Mouse (Mus musculus): ENCODE measurements around the gene Rad23a. TPM values are rescaled to one million over a fixed set of nuclear protein-coding genes. Genes with fewer than 3 reads are reported as not detected.

Gene Rad23a
- polyA plus RNA-seq, 1 experiment from 2014 or later: 86.5 TPM

GRCm38 (mm10) chr8:84786801-84787467, 53.5 kb downstream of the Rad23a start:
- ATAC-seq: no peak
- Histone ChIP-seq H3K36me3 (ENCODE audit: control insufficient read depth, insufficient read depth) (no peaks in the 10 kb centered on the region), H3K4me3 (replicated peaks; ENCODE audit: low read length) (peak overlapping the region; percentile 13; the same call in 1 of the 2 replicates), H3K27me3 (replicated peaks; ENCODE audit: control insufficient read depth, insufficient read depth, low read length) (peaks cover 5% of the 10 kb centered on the region), H3K4me1 (replicated peaks; ENCODE audit: control insufficient read depth, insufficient read depth, low read length) (peaks cover 73% of the 10 kb centered on the region), H3K9me3 (ENCODE audit: control insufficient read depth, low read length) (no peaks in the 10 kb centered on the region), H3K4me2 (ENCODE audit: low read length) (peak overlapping the region; percentile 61), H3K9ac (replicated peaks; ENCODE audit: low read depth, low read length) (peak overlapping the region; percentile 53), H3K27ac (ENCODE audit: low read length) (peak overlapping the region; percentile 93)
- 20% methylated on average over 11 of the region's 11 CpGs for WGBS

GRCm38 (mm10) chr8:84785756-84786677, 54.4 kb downstream of the Rad23a start:
- Histone ChIP-seq H3K9ac (replicated peaks; ENCODE audit: low read depth, low read length) (peak overlapping the region; percentile 53), H3K27me3 (replicated peaks; ENCODE audit: control insufficient read depth, insufficient read depth, low read length) (peaks cover 10% of the 10 kb centered on the region), H3K27ac (ENCODE audit: low read length) (peak overlapping the region; percentile 93), H3K4me1 (replicated peaks; ENCODE audit: control insufficient read depth, insufficient read depth, low read length) (peaks cover 77% of the 10 kb centered on the region), H3K9me3 (ENCODE audit: control insufficient read depth, low read length) (no peaks in the 10 kb centered on the region), H3K4me2 (ENCODE audit: low read length) (peak overlapping the region; percentile 61), H3K36me3 (ENCODE audit: control insufficient read depth, insufficient read depth) (no peaks in the 10 kb centered on the region), H3K4me3 (replicated peaks; ENCODE audit: low read length) (peak overlapping the region; percentile 32)
- peak; percentile 2; the same call in 1 of the 2 replicates for ATAC-seq
- WGBS: 12% methylated on average over 38 of the region's 38 CpGs

GRCm38 (mm10) chr8:84785506-84785755, 55.0 kb downstream of the Rad23a start:
- Histone ChIP-seq H3K4me1 (replicated peaks; ENCODE audit: control insufficient read depth, insufficient read depth, low read length) (peaks cover 73% of the 10 kb centered on the region), H3K27me3 (replicated peaks; ENCODE audit: control insufficient read depth, insufficient read depth, low read length) (peaks cover 10% of the 10 kb centered on the region), H3K4me3 (replicated peaks; ENCODE audit: low read length) (peak overlapping the region; percentile 32), H3K4me2 (ENCODE audit: low read length) (peak overlapping the region; percentile 61), H3K27ac (ENCODE audit: low read length) (peak overlapping the region; percentile 93), H3K36me3 (ENCODE audit: control insufficient read depth, insufficient read depth) (no peaks in the 10 kb centered on the region), H3K9me3 (ENCODE audit: control insufficient read depth, low read length) (no peaks in the 10 kb centered on the region), H3K9ac (replicated peaks; ENCODE audit: low read depth, low read length) (peak overlapping the region; percentile 53)
- 13% methylated on average over 11 of the region's 11 CpGs for WGBS
- ATAC-seq: no peak

- Histone ChIP-seq H3K27me3 (replicated peaks; ENCODE audit: control insufficient read depth, insufficient read depth, low read length) (peaks cover 10% of the 10 kb centered on the region), H3K36me3 (ENCODE audit: control insufficient read depth, insufficient read depth) (no peaks in the 10 kb centered on the region), H3K4me2 (ENCODE audit: low read length) (peak overlapping the region; percentile 61), H3K4me1 (replicated peaks; ENCODE audit: control insufficient read depth, insufficient read depth, low read length) (peaks cover 72% of the 10 kb centered on the region), H3K9me3 (ENCODE audit: control insufficient read depth, low read length) (no peaks in the 10 kb centered on the region), H3K27ac (ENCODE audit: low read length) (peak overlapping the region; percentile 93), H3K9ac (replicated peaks; ENCODE audit: low read depth, low read length) (peak overlapping the region; percentile 53), H3K4me3 (replicated peaks; ENCODE audit: low read length) (peak overlapping the region; percentile 32)
- 4% methylated on average over 48 of the region's 48 CpGs for WGBS
- ATAC-seq: no peak
Observed at GRCm38 (mm10) chr8:84784681-84785505, 55.6 kb downstream of the Rad23a start.

Small RNA genes within 50 kb of the gene (microRNA-seq; reads per million reads assigned to microRNA genes)
- gene Mir7069: 1.7 reads per million

Other genes with a start within 250 kb of the Rad23a start
- 22.5 and 25.5 TPM in 2 replicates for gene Ier2, start 177.8 kb downstream of the Rad23a start, polyA plus RNA-seq (2015; fragmentation: Nextera tagmentation; extraction: Ambion mirVana)
- gene Trmt1, start 154.4 kb downstream of the Rad23a start, polyA plus RNA-seq (2015; fragmentation: Nextera tagmentation; extraction: Ambion mirVana): 63.4 and 73.3 TPM in 2 replicates
- gene Nacc1, start 152.8 kb downstream of the Rad23a start, polyA plus RNA-seq (2015; fragmentation: Nextera tagmentation; extraction: Ambion mirVana): 15.5 and 15.7 TPM in 2 replicates
- 2.6 and 2.9 TPM in 2 replicates for gene Lyl1, start 139.2 kb downstream of the Rad23a start, polyA plus RNA-seq (2015; fragmentation: Nextera tagmentation; extraction: Ambion mirVana)
- gene G430095P16Rik, start 117.7 kb downstream of the Rad23a start, polyA plus RNA-seq (2015; fragmentation: Nextera tagmentation; extraction: Ambion mirVana): 2.0 and 2.2 TPM in 2 replicates
- 440 and 546 TPM in 2 replicates for gene Nfix, start 40.3 kb downstream of the Rad23a start, polyA plus RNA-seq (2015; fragmentation: Nextera tagmentation; extraction: Ambion mirVana)
- 8.2 and 8.7 TPM in 2 replicates for gene Dand5, start 17.8 kb downstream of the Rad23a start, polyA plus RNA-seq (2015; fragmentation: Nextera tagmentation; extraction: Ambion mirVana)
- gene Gadd45gip1, start 9.1 kb downstream of the Rad23a start, polyA plus RNA-seq (2015; fragmentation: Nextera tagmentation; extraction: Ambion mirVana): 31.3 and 34.3 TPM in 2 replicates
- 610 and 631 TPM in 2 replicates for gene Calr, start 6.3 kb upstream of the Rad23a start, polyA plus RNA-seq (2015; fragmentation: Nextera tagmentation; extraction: Ambion mirVana)
- 126 TPM in 2 replicates for gene Farsa, start 16.3 kb upstream of the Rad23a start, polyA plus RNA-seq (2015; fragmentation: Nextera tagmentation; extraction: Ambion mirVana)
- gene Syce2, start 31.4 kb upstream of the Rad23a start, polyA plus RNA-seq (2015; fragmentation: Nextera tagmentation; extraction: Ambion mirVana): 51.0 and 54.3 TPM in 2 replicates
- 35.5 and 39.1 TPM in 2 replicates for gene Gcdh, start 53.3 kb upstream of the Rad23a start, polyA plus RNA-seq (2015; fragmentation: Nextera tagmentation; extraction: Ambion mirVana)
- 0.73 and 0.85 TPM in 2 replicates for gene Klf1, start 61.3 kb upstream of the Rad23a start, polyA plus RNA-seq (2015; fragmentation: Nextera tagmentation; extraction: Ambion mirVana)
- gene Dnase2a, start 67.9 kb upstream of the Rad23a start, polyA plus RNA-seq (2015; fragmentation: Nextera tagmentation; extraction: Ambion mirVana): 5.4 and 5.5 TPM in 2 replicates
- gene Mast1, start 96.7 kb upstream of the Rad23a start, polyA plus RNA-seq (2015; fragmentation: Nextera tagmentation; extraction: Ambion mirVana): 52.4 and 65.8 TPM in 2 replicates
- 2.2 and 2.4 TPM in 2 replicates for gene Rtbdn, start 106.3 kb upstream of the Rad23a start, polyA plus RNA-seq (2015; fragmentation: Nextera tagmentation; extraction: Ambion mirVana)
- gene Gm49661, start 128.8 kb upstream of the Rad23a start, polyA plus RNA-seq (2015; fragmentation: Nextera tagmentation; extraction: Ambion mirVana): not detected in 2 replicates
- 1,287 and 1,394 TPM in 2 replicates for gene Prdx2, start 128.9 kb upstream of the Rad23a start, polyA plus RNA-seq (2015; fragmentation: Nextera tagmentation; extraction: Ambion mirVana)
- 79.9 and 85.8 TPM in 2 replicates for gene Rnaseh2a, start 129.1 kb upstream of the Rad23a start, polyA plus RNA-seq (2015; fragmentation: Nextera tagmentation; extraction: Ambion mirVana)
- 7.6 and 8.2 TPM in 2 replicates for gene Junb, start 138.1 kb upstream of the Rad23a start, polyA plus RNA-seq (2015; fragmentation: Nextera tagmentation; extraction: Ambion mirVana)
- gene Hook2, start 149.9 kb upstream of the Rad23a start, polyA plus RNA-seq (2015; fragmentation: Nextera tagmentation; extraction: Ambion mirVana): 31.3 and 39.8 TPM in 2 replicates
- not detected in 2 replicates for gene Best2, start 173.9 kb upstream of the Rad23a start, polyA plus RNA-seq (2015; fragmentation: Nextera tagmentation; extraction: Ambion mirVana)
- gene Asna1, start 184.6 kb upstream of the Rad23a start, polyA plus RNA-seq (2015; fragmentation: Nextera tagmentation; extraction: Ambion mirVana): 144 and 153 TPM in 2 replicates
- 108 and 110 TPM in 2 replicates for gene Trir, start 186.2 kb upstream of the Rad23a start, polyA plus RNA-seq (2015; fragmentation: Nextera tagmentation; extraction: Ambion mirVana)
- 72.8 and 83.4 TPM in 2 replicates for gene Tnpo2, start 196.2 kb upstream of the Rad23a start, polyA plus RNA-seq (2015; fragmentation: Nextera tagmentation; extraction: Ambion mirVana)
- gene Fbxw9, start 219.4 kb upstream of the Rad23a start, polyA plus RNA-seq (2015; fragmentation: Nextera tagmentation; extraction: Ambion mirVana): 61.7 and 78.3 TPM in 2 replicates
- gene Gm5741, start 227.3 kb upstream of the Rad23a start, polyA plus RNA-seq (2015; fragmentation: Nextera tagmentation; extraction: Ambion mirVana): 0.84 TPM in 1 of 2 replicates, not detected in the other
- 87.2 and 98.7 TPM in 2 replicates for gene Dhps, start 231.1 kb upstream of the Rad23a start, polyA plus RNA-seq (2015; fragmentation: Nextera tagmentation; extraction: Ambion mirVana)
- gene Wdr83os, start 240.1 kb upstream of the Rad23a start, polyA plus RNA-seq (2015; fragmentation: Nextera tagmentation; extraction: Ambion mirVana): 129 and 133 TPM in 2 replicates
- 53.1 and 61.1 TPM in 2 replicates for gene Wdr83, start 240.6 kb upstream of the Rad23a start, polyA plus RNA-seq (2015; fragmentation: Nextera tagmentation; extraction: Ambion mirVana)
- gene Man2b1, start 242.6 kb upstream of the Rad23a start, polyA plus RNA-seq (2015; fragmentation: Nextera tagmentation; extraction: Ambion mirVana): 15.6 and 17.7 TPM in 2 replicates

Data from forebrain, embryonic 16.5 days (tissue).